Mouse (Mus musculus): Measurements from ENCODE around the gene Gm6993. TPM values are rescaled to one million over a fixed set of nuclear protein-coding genes. Genes with fewer than 3 reads are reported as not detected.
A peak's percentile ranks its signal among the peaks of the same experiment; 100 is the strongest.

Gene Gm6993
- polyA plus RNA-seq, 1 experiment = not detected

DNA sequence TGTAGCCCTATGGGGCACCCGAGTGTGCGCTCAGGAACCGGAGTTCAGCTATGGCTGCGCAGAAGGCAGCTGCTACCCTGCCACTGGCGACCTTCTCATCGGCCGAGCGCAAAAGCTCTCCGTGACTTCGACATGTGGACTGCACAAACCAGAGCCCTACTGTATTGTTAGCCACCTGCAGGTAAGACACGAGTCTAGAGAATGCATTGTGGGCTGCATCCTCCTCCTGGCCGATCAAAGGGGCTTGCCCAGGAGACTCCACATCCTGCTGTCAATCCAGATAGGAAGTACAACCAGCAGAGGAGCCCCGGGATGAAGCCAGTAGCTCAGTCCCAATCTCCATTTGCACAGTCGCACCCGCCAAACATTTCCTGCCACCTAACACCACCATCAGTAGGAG is 26.1 kb downstream of the Gm6993 start:
- TF ChIP-seq CTCF (IDR thresholded peaks at IDR 0.05; ENCODE audit: insufficient read depth, low read length) (no peak), POLR2A (IDR thresholded peaks at IDR 0.05; ENCODE audit: borderline replicate concordance, extremely low read depth, low read depth, low read length) (no peak)
- WGBS = 16% methylated on average over 15 of the region's 15 CpGs
- peak overlapping the region; percentile 24 for H3K4me3 ChIP-seq (replicated peaks; ENCODE audit: extremely low read depth, low read depth, low read length)
- DNase-seq = no peak
- peaks cover 2% of the 10 kb centered on the region; the same call in 1 of the 2 replicates for H3K4me1 ChIP-seq (ENCODE audit: control insufficient read depth, insufficient read depth, low read length)

DNA sequence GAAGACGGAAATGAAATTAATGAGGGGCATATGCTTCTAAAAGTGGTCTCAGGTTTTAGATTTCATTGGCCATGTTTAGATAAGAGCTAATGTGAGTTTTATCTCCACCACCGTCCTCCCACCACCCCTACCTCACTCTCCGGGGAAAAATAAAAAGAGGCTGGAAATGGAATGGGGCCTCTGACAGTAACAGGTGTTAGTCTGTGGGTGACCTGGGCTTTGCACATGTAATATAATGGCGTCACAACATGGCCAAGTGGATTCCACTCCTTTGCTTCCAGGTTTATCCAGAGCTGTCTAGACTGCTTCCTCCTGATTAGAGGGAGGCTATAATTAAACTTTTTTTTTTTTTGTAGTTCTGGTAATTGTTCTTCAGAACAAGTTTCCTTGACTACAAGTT is 26.8 kb downstream of the Gm6993 start:
- no peak for DNase-seq
- Histone ChIP-seq H3K4me1 (ENCODE audit: control insufficient read depth, insufficient read depth, low read length) (peaks cover 3% of the 10 kb centered on the region; the same call in 1 of the 2 replicates), H3K4me3 (replicated peaks; ENCODE audit: extremely low read depth, low read depth, low read length) (no peak overlapping the region)
- TF ChIP-seq POLR2A (IDR thresholded peaks at IDR 0.05; ENCODE audit: borderline replicate concordance, extremely low read depth, low read depth, low read length) (no peak), CTCF (IDR thresholded peaks at IDR 0.05; ENCODE audit: insufficient read depth, low read length) (no peak)
- WGBS = 55% methylated on average over 4 of the region's 4 CpGs

DNA sequence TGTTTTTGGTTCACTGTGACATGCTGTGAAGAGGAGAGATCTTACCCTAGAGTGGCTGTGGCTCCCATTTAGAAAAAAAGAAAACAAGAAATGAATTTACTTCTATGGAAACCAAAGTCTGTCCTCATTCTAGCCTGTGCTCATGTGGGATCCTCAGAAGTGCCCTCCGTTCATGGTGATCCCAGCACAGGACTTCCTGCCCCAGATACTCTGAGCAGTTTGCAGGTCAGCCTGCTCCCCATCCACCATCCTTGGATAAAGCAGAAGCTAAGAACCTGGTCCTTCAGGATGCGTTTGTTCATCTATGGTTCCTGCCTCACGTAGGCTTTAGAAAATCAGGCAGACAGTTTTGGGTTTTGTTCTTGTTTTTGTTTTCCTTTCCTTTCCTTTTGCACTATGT is 27.7 kb downstream of the Gm6993 start:
- DNase-seq = no peak
- WGBS = 66% methylated on average over 3 of the region's 3 CpGs
- no peak overlapping the region for H3K4me3 ChIP-seq (replicated peaks; ENCODE audit: extremely low read depth, low read depth, low read length)
- TF ChIP-seq POLR2A (IDR thresholded peaks at IDR 0.05; ENCODE audit: borderline replicate concordance, extremely low read depth, low read depth, low read length) (no peak), CTCF (IDR thresholded peaks at IDR 0.05; ENCODE audit: insufficient read depth, low read length) (no peak)
- peaks cover 3% of the 10 kb centered on the region; the same call in 1 of the 2 replicates for H3K4me1 ChIP-seq (ENCODE audit: control insufficient read depth, insufficient read depth, low read length)

DNA sequence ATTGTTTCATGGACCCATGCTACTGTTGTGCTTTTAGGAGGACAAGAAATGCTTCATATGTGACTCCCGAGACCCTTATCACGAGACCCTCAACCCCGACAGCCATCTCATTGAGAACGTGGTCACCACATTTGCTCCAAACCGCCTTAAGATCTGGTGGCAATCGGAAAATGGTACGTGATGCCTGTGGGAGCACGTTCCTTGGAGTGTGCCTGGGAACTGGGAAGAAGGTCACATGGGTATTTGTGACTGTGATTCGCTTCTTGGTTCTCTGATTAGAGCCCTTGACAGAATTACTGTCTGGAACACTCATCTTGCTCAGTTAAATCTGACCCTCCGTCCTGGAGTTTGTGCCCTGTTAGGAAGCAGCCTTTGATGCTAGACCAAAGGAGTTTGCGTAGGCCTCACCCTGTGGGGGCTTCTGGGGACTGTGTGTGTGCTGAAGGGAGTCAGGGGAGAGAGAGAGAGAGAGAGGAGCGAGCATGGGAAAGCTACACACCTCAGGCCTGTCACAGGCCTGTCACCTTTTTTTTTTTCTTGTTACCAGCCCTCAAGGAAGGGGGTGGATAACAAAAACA is 28.5 kb downstream of the Gm6993 start:
- no peak for DNase-seq
- WGBS = 77% methylated on average over 12 of the region's 12 CpGs
- TF ChIP-seq POLR2A (IDR thresholded peaks at IDR 0.05; ENCODE audit: borderline replicate concordance, extremely low read depth, low read depth, low read length) (no peak), CTCF (IDR thresholded peaks at IDR 0.05; ENCODE audit: insufficient read depth, low read length) (no peak)
- peaks cover 3% of the 10 kb centered on the region; the same call in 1 of the 2 replicates for H3K4me1 ChIP-seq (ENCODE audit: control insufficient read depth, insufficient read depth, low read length)
- H3K4me3 ChIP-seq (replicated peaks; ENCODE audit: extremely low read depth, low read depth, low read length) = no peak overlapping the region

DNA sequence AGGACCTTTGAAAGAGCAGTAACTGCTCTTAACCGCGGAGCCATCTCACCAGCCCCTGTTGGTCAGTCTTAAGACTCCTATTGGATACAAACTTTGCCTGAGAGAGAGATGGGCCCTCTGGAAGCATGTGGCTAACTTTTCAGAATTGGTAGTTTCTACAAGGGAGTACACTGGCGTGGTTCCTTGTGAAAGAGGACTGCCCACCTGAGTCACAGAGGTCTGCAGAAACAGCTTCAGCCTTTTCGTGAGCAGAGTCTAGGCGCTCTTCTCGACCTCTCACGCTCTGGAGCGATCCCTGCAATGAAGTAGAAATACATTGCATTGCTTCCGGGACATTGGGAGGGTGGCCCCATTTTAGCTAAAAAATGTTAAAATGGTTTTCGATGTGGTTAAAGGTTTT is 29.8 kb downstream of the Gm6993 start:
- DNase-seq = no peak
- TF ChIP-seq POLR2A (IDR thresholded peaks at IDR 0.05; ENCODE audit: borderline replicate concordance, extremely low read depth, low read depth, low read length) (no peak), CTCF (IDR thresholded peaks at IDR 0.05; ENCODE audit: insufficient read depth, low read length) (no peak)
- H3K4me1 ChIP-seq (ENCODE audit: control insufficient read depth, insufficient read depth, low read length) = peaks cover 3% of the 10 kb centered on the region; the same call in 1 of the 2 replicates
- WGBS = 87% methylated on average over 10 of the region's 10 CpGs
- no peak overlapping the region for H3K4me3 ChIP-seq (replicated peaks; ENCODE audit: extremely low read depth, low read depth, low read length)

DNA sequence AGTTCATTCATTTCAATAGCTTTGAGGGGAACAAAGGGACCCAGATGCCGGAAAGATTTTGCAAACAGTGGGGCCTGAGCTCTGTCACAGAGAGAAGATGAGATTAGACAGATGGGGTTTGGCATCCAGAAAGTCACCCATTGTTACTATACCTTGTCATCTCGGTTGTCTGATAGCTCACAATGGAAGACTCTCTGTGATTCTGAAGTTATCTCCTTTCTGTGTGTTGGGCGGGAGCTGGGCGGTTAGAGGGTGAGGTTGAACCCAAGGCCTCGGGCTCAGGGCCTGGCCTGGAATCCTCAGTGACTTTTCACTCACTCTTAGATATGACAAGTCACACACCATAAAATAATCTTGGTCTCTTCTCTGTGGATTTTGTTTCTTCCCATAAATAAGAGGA is 30.2 kb downstream of the Gm6993 start:
- WGBS = 57% methylated on average over 5 of the region's 5 CpGs
- DNase-seq = no peak
- no peak for TF ChIP-seq CTCF (IDR thresholded peaks at IDR 0.05; ENCODE audit: insufficient read depth, low read length)
- no peak for TF ChIP-seq POLR2A (IDR thresholded peaks at IDR 0.05; ENCODE audit: borderline replicate concordance, extremely low read depth, low read depth, low read length)
- peaks cover 3% of the 10 kb centered on the region; the same call in 1 of the 2 replicates for H3K4me1 ChIP-seq (ENCODE audit: control insufficient read depth, insufficient read depth, low read length)
- H3K4me3 ChIP-seq (replicated peaks; ENCODE audit: extremely low read depth, low read depth, low read length) = no peak overlapping the region

DNA sequence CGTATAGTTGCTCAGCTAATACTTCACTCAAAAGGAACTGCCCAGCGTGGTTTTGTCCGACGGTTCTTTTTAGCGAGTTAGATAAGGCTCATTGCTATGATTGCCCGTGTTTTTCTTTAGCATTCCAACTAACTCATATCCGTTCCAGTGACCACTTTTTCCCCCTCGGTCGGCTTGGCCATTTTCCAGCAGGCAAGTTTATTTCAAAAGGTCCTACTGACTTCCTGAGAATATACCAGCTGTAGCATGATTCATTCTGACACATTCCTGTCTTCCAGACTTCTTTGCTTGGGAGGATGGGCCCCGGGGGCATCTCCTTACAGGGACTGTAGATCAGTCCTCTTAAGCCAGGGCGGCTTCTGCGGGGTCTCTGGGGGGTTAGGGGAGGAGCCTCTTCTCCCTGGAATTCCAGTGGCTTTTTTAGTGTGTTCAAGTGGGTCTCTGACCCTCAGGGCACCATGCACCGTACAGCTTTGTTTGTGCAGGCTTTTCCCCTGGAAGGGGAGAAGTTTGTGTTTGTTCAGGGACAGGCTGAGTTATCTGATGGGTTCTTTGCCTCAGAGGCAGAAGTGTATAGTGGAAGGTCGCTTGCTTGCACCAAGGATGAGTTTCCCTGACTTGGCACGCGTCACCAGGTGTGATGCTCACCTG is 30.9 kb downstream of the Gm6993 start:
- Histone ChIP-seq H3K4me3 (replicated peaks; ENCODE audit: extremely low read depth, low read depth, low read length) (no peak overlapping the region), H3K4me1 (ENCODE audit: control insufficient read depth, insufficient read depth, low read length) (peaks cover 3% of the 10 kb centered on the region; the same call in 1 of the 2 replicates)
- no peak for DNase-seq
- TF ChIP-seq CTCF (IDR thresholded peaks at IDR 0.05; ENCODE audit: insufficient read depth, low read length) = no peak
- no peak for TF ChIP-seq POLR2A (IDR thresholded peaks at IDR 0.05; ENCODE audit: borderline replicate concordance, extremely low read depth, low read depth, low read length)
- 11% methylated on average over 16 of the region's 16 CpGs for WGBS

DNA sequence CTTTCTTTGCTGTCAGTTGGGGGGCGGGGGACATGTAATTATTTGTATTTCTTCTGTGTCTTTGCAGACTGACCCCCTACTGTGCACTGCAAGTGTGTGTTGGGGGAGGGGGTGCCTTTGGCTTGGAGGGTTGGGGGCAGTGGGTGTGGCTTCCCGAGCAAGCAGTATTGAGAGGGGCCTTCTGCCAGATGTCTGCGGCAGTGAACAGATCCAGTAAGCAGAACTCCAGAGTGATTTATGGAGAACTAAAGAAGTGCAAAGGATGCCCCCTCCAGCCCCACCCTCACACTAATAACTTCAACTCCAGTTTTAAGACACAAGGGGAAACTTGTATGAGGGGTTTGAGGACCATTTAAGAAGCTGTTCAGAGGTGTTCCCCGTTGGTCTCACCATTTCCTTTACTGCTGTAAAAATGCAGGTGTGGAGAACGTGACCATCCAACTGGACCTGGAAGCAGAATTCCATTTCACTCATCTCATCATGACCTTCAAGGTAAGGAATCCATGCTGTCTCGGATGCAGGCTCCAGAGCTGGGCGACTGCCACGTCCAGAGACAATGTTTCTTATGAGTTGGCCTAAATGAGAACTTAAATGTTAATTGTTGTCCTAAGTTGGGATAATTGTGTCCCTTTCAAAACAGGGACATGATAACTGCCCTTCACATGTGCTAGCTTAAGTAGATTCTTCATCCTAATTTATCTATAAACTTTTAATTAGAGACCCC is 31.6 kb downstream of the Gm6993 start:
- TF ChIP-seq POLR2A (IDR thresholded peaks at IDR 0.05; ENCODE audit: borderline replicate concordance, extremely low read depth, low read depth, low read length) (no peak), CTCF (IDR thresholded peaks at IDR 0.05; ENCODE audit: insufficient read depth, low read length) (no peak)
- Histone ChIP-seq H3K4me1 (ENCODE audit: control insufficient read depth, insufficient read depth, low read length) (peaks cover 3% of the 10 kb centered on the region; the same call in 1 of the 2 replicates), H3K4me3 (replicated peaks; ENCODE audit: extremely low read depth, low read depth, low read length) (no peak overlapping the region)
- 49% methylated on average over 8 of the region's 8 CpGs for WGBS
- DNase-seq = no peak

DNA sequence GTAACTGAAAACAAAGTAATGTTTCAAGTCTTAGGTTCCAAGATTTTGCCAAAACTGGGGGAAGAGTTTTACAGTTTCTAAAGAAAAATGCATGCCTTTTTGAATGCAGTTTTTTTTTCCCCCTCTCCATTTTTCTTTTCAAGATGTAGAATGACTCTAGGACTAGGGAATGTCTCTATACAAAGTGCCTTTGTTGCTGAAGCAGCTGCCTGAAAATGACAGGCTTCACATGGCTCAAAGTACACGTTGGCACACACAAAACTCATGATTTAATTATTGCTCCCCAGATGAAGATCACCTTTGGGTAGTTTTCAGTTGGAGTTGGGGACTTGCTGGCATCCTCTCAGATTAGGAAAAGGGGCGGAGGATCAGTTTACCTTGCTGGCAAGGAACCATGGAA is 32.3 kb downstream of the Gm6993 start:
- no peak for DNase-seq
- H3K4me3 ChIP-seq (replicated peaks; ENCODE audit: extremely low read depth, low read depth, low read length) = no peak overlapping the region
- H3K4me1 ChIP-seq (ENCODE audit: control insufficient read depth, insufficient read depth, low read length) = peaks cover 3% of the 10 kb centered on the region; the same call in 1 of the 2 replicates
- WGBS = 82% methylated on average over 2 of the region's 2 CpGs
- no peak for TF ChIP-seq POLR2A (IDR thresholded peaks at IDR 0.05; ENCODE audit: borderline replicate concordance, extremely low read depth, low read depth, low read length)
- TF ChIP-seq CTCF (IDR thresholded peaks at IDR 0.05; ENCODE audit: insufficient read depth, low read length) = no peak

Data from lung, adult 2 months (tissue).